Mouse (Mus musculus): ENCODE data around the gene Elfn2. TPM values are rescaled to one million over a fixed set of nuclear protein-coding genes. Genes with fewer than 3 reads are reported as not detected.

Gene Elfn2
- polyA plus RNA-seq, 1 experiment from 2014 or later: 0.45 TPM

DNA sequence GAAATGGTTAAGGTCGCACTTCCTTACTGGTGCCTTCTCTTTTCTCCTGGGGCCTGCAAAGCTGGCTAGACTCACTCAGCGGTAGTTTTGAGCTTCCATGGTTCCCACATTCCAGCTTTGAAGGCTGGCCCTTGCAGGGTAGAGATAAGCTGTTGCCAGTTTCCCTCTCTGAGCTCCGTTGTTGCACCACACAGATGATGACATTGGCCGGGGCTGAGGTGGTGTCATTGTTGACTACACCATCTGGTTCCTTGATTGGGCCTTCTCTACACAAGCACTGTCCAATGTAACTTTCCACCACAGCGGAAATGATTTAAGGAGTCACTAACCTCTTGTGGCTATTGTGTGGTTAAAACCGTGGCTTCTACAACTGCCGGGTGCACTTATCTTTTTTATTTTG, 2.0 kb upstream of the Elfn2 start:
- ATAC-seq (no peak), DNase-seq (ENCODE audit: low read depth, low spot score) (no peak)
- no peak for TF ChIP-seq CTCF (IDR thresholded peaks at IDR 0.05)
- in situ Hi-C loops (cut with MboI; ENCODE audit: low pct_unique_long_range_greater_than_20kb): loop anchor here (5.0 kb wide), 1 partner anchor 98 kb away; no protein-coding TSS in a partner anchor
- ChIA-PET CTCF (interaction anchor here (0.6 to 2.1 kb wide), 5 partner anchors 13 to 97 kb away, joined by 3 to 10 read pairs (median 4); no protein-coding TSS in a partner anchor), POLR2A (no interaction called here)
- peaks cover 61% of the 10 kb centered on the region for H3K27me3 ChIP-seq

DNA sequence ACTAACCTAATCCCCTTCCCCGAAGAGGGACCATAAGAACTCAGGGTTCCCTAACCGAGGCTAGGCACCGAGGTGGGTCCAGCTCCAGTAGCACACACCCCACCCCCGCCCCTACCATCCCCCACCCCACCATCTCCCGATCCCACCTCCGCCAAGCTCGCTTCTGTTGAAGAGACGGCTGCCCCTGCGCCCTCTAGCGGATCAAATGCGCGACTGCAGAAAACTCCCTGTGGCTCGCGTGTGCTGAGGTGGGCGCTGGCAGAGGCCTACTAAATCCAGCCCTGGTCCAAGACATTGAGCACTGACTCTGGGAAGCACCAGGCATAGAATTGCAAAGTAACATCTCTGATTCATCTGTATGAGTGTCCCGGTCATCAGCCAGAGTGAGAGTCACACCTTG, 1.5 kb upstream of the Elfn2 start:
- ATAC-seq: no peak
- CTCF ChIA-PET: interaction anchor here (2.0 to 2.1 kb wide), 2 partner anchors 62 to 96 kb away, joined by 5 to 10 read pairs; no protein-coding TSS in a partner anchor
- DNase-seq (ENCODE audit: low read depth, low spot score): no peak
- peaks cover 61% of the 10 kb centered on the region for H3K27me3 ChIP-seq
- POLR2A ChIA-PET: no interaction called here
- TF ChIP-seq CTCF (IDR thresholded peaks at IDR 0.05): no peak
- in situ Hi-C loops (cut with MboI; ENCODE audit: low pct_unique_long_range_greater_than_20kb): loop anchor here (5.0 kb wide), 1 partner anchor 98 kb away; no protein-coding TSS in a partner anchor

- ChIA-PET CTCF (interaction anchor here (2.0 to 2.1 kb wide), 2 partner anchors 61 to 96 kb away, joined by 5 to 10 read pairs; no protein-coding TSS in a partner anchor), POLR2A (no interaction called here)
- ATAC-seq (no peak), DNase-seq (ENCODE audit: low read depth, low spot score) (no peak)
- TF ChIP-seq CTCF (IDR thresholded peaks at IDR 0.05): no peak
- in situ Hi-C loops (cut with MboI; ENCODE audit: low pct_unique_long_range_greater_than_20kb): no loop called here
- H3K27me3 ChIP-seq: peaks cover 66% of the 10 kb centered on the region
Observed at GRCm38 (mm10) chr15:78719416-78719815, 845 bp upstream of the Elfn2 start.

GRCm38 (mm10) chr15:78716936-78717335, 1.6 kb downstream of the Elfn2 start:
- DNase-seq (ENCODE audit: low read depth, low spot score): no peak
- POLR2A ChIA-PET: no interaction called here
- CTCF ChIA-PET: no interaction called here
- peaks cover 63% of the 10 kb centered on the region for H3K27me3 ChIP-seq
- no peak for TF ChIP-seq CTCF (IDR thresholded peaks at IDR 0.05)
- in situ Hi-C loops (cut with MboI; ENCODE audit: low pct_unique_long_range_greater_than_20kb): no loop called here
- ATAC-seq: no peak

DNA sequence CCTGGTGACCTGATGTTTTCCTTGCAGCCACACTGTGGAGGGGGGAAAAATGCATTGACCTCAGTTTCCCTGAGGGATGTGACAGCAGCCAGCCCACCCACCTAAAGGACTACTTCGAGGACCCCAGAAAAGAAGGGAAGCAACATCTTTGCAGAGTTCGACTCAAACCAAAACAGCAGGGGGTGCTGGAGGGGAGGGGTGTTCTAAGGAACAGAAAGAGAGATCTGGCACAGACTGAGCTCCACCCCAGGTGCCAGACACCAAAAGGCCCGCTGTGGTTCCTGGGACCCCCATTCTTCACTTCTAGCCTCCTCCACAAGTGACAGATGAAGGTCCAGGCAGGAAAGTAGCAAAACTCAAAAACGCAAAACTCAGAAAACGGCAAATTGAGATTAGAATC, 2.7 kb downstream of the Elfn2 start:
- TF ChIP-seq CTCF (IDR thresholded peaks at IDR 0.05): no peak
- DNase-seq (ENCODE audit: low read depth, low spot score): no peak

DNA sequence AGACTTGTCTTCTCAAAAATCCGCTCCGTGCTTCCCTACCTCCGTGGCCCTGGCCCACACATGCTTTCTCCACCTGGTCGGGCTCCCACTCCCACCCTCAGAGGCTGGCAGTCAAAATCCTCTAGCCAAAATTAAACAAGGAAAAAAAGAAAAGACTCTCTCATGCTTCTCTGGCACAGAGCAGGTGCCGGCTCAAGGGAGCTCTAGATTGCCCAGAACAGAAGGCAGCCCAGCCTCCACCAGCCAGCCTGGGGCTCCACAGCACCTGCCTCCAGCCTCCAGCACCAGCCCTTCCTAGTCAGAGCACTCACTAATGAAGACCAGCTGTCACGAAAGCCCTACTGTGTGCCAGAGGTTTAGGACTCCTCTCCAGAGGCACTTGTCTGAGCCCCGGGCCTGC, 4.8 kb downstream of the Elfn2 start:
- H3K27me3 ChIP-seq: peaks cover 64% of the 10 kb centered on the region
- ATAC-seq: no peak

More for the DNA sequence above, 2.7 kb downstream of the Elfn2 start:
- in situ Hi-C loops (cut with MboI; ENCODE audit: low pct_unique_long_range_greater_than_20kb): no loop called here
- no peak for ATAC-seq
- ChIA-PET CTCF (no interaction called here), POLR2A (no interaction called here)
- H3K27me3 ChIP-seq: peaks cover 70% of the 10 kb centered on the region

GRCm38 (mm10) chr15:78712335-78713258, 6.0 kb downstream of the Elfn2 start:
- no peak for DNase-seq (ENCODE audit: low read depth, low spot score)
- in situ Hi-C loops (cut with MboI; ENCODE audit: low pct_unique_long_range_greater_than_20kb): no loop called here
- H3K27me3 ChIP-seq: peaks cover 54% of the 10 kb centered on the region
- no peak for TF ChIP-seq CTCF (IDR thresholded peaks at IDR 0.05)
- ATAC-seq: no peak
- ChIA-PET CTCF (no interaction called here), POLR2A (interaction anchor here (0.7 kb wide), 1 partner anchor 51 kb away, joined by 5 read pairs; no protein-coding TSS in a partner anchor)

More for the DNA sequence above, 4.8 kb downstream of the Elfn2 start:
- in situ Hi-C loops (cut with MboI; ENCODE audit: low pct_unique_long_range_greater_than_20kb): no loop called here
- ChIA-PET CTCF (no interaction called here), POLR2A (no interaction called here)
- no peak for TF ChIP-seq CTCF (IDR thresholded peaks at IDR 0.05)
- no peak for DNase-seq (ENCODE audit: low read depth, low spot score)

GRCm38 (mm10) chr15:78711935-78712334, 6.6 kb downstream of the Elfn2 start:
- no peak for TF ChIP-seq CTCF (IDR thresholded peaks at IDR 0.05)
- peaks cover 47% of the 10 kb centered on the region for H3K27me3 ChIP-seq
- ATAC-seq (no peak), DNase-seq (ENCODE audit: low read depth, low spot score) (no peak)
- ChIA-PET CTCF (no interaction called here), POLR2A (no interaction called here)
- in situ Hi-C loops (cut with MboI; ENCODE audit: low pct_unique_long_range_greater_than_20kb): no loop called here

GRCm38 (mm10) chr15:78710634-78711033, 7.9 kb downstream of the Elfn2 start:
- no peak for TF ChIP-seq CTCF (IDR thresholded peaks at IDR 0.05)
- DNase-seq (ENCODE audit: low read depth, low spot score) (no peak), ATAC-seq (no peak)
- ChIA-PET POLR2A (no interaction called here), CTCF (no interaction called here)
- peaks cover 43% of the 10 kb centered on the region for H3K27me3 ChIP-seq
- in situ Hi-C loops (cut with MboI; ENCODE audit: low pct_unique_long_range_greater_than_20kb): no loop called here

DNA sequence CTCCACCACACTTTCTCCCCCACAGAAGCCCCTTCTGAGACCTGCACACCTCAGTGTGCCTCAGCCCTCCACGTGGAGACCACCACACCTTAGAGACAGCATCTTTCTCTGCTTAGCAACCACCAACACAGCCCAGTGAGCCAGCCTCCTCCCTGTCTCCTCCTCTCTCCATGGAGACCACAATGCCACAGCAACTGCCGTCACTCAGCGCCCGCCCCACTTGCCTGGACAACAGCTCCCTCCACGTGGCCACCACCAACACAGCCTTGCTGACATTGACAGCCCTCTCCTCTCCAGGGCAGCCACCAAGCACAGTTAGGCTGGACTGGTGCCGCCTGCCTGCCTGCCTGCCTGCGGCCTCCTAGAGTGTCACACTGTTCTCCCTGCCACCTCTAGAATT, 8.8 kb downstream of the Elfn2 start:
- DNase-seq (ENCODE audit: low read depth, low spot score) (no peak), ATAC-seq (no peak)
- ChIA-PET CTCF (no interaction called here), POLR2A (no interaction called here)
- in situ Hi-C loops (cut with MboI; ENCODE audit: low pct_unique_long_range_greater_than_20kb): no loop called here
- no peak for TF ChIP-seq CTCF (IDR thresholded peaks at IDR 0.05)
- peaks cover 34% of the 10 kb centered on the region for H3K27me3 ChIP-seq

DNA sequence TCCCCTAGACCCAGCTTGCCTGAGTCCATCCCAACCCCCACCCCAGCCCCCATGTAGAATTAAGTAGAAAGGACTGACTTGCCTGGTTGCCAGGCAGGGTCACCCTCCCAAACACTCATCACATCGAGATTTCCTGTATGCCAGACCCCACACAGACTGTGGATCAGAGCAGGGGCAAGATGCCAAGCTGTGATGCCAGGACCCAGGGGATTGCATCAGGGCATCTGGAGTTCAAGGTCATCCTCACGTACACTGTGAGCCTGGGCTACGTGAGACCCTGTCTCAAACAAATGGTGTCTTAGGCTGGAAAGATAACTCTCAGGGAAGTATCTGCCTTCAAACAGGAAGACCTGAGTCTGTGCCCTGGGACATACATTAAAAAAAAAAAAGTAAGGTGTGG, 11.9 kb downstream of the Elfn2 start:
- CTCF ChIA-PET: interaction anchor here (1.5 kb wide), 1 partner anchor 14 kb away, joined by 3 read pairs; no protein-coding TSS in a partner anchor

More for the DNA sequence above, 11.9 kb downstream of the Elfn2 start:
- ATAC-seq (no peak), DNase-seq (ENCODE audit: low read depth, low spot score) (peak; percentile 10)
- peaks cover 13% of the 10 kb centered on the region for H3K27me3 ChIP-seq
- POLR2A ChIA-PET: no interaction called here
- TF ChIP-seq CTCF (IDR thresholded peaks at IDR 0.05): no peak
- in situ Hi-C loops (cut with MboI; ENCODE audit: low pct_unique_long_range_greater_than_20kb): no loop called here
